Mouse (Mus musculus): ENCODE measurements around the gene Ap5b1. TPM values are rescaled to one million over a fixed set of nuclear protein-coding genes. Genes with fewer than 3 reads are reported as not detected.

The Ap5b1 gene
- total RNA-seq, 2 experiments from 2014 or later = 8.9 to 9.6 TPM

GRCm38 (mm10) chr19:5609171-5609546, 41.3 kb downstream of the Ap5b1 start:
- ATAC-seq (replicated peaks; ENCODE audit: poor library complexity) = no peak

GRCm38 (mm10) chr19:5609547-5610404, 42.0 kb downstream of the Ap5b1 start, which contains the start of gene Kat5:
Gene Kat5, minus strand, starts transcription at chr19:5610237.
- peak; percentile 82 for ATAC-seq (replicated peaks; ENCODE audit: poor library complexity)

GRCm38 (mm10) chr19:5611973-5612372, 44.1 kb downstream of the Ap5b1 start:
- no peak for ATAC-seq (replicated peaks; ENCODE audit: poor library complexity)

- peak; percentile 37; the same call in 1 of the 2 replicates for ATAC-seq (replicated peaks; ENCODE audit: poor library complexity)
Observed at GRCm38 (mm10) chr19:5612762-5613411, 45.1 kb downstream of the Ap5b1 start.

GRCm38 (mm10) chr19:5614953-5615352, 47.1 kb downstream of the Ap5b1 start:
- ATAC-seq (replicated peaks; ENCODE audit: poor library complexity) = no peak

GRCm38 (mm10) chr19:5620007-5620406, 52.2 kb downstream of the Ap5b1 start:
- no peak for ATAC-seq (replicated peaks; ENCODE audit: poor library complexity)

Other genes with a start within 250 kb of the Ap5b1 start
- gene Catsper1, start 232.3 kb upstream of the Ap5b1 start, total RNA-seq (2015) = not detected in 2 replicates
- not detected in 2 replicates for gene Catsper1, start 232.3 kb upstream of the Ap5b1 start, total RNA-seq (2017)
- gene Cst6, start 218.5 kb upstream of the Ap5b1 start, total RNA-seq (2015) = not detected in 2 replicates
- gene Cst6, start 218.5 kb upstream of the Ap5b1 start, total RNA-seq (2017) = not detected in 2 replicates
- gene Eif1ad, start 201.3 kb upstream of the Ap5b1 start, total RNA-seq (2015) = 48.9 and 54.7 TPM in 2 replicates
- 67.8 and 86.2 TPM in 2 replicates for gene Eif1ad, start 201.3 kb upstream of the Ap5b1 start, total RNA-seq (2017)
- 499 and 504 TPM in 2 replicates for gene Banf1, start 200.9 kb upstream of the Ap5b1 start, total RNA-seq (2015)
- 66.7 and 68.5 TPM in 2 replicates for gene Banf1, start 200.9 kb upstream of the Ap5b1 start, total RNA-seq (2017)
- gene Sart1, start 179.3 kb upstream of the Ap5b1 start, total RNA-seq (2015) = 65.3 and 65.9 TPM in 2 replicates
- 83.8 and 105 TPM in 2 replicates for gene Sart1, start 179.3 kb upstream of the Ap5b1 start, total RNA-seq (2017)
- gene Tsga10ip, start 165.5 kb upstream of the Ap5b1 start, total RNA-seq (2015) = not detected in 2 replicates
- gene Tsga10ip, start 165.5 kb upstream of the Ap5b1 start, total RNA-seq (2017) = 0.34 TPM in 1 of 2 replicates, not detected in the other
- 120 and 142 TPM in 2 replicates for gene Drap1, start 143.0 kb upstream of the Ap5b1 start, total RNA-seq (2015)
- gene Drap1, start 143.0 kb upstream of the Ap5b1 start, total RNA-seq (2017) = 105 and 109 TPM in 2 replicates
- gene AI837181, start 142.9 kb upstream of the Ap5b1 start, total RNA-seq (2015) = 18.4 and 18.6 TPM in 2 replicates
- 8.6 and 11.9 TPM in 2 replicates for gene AI837181, start 142.9 kb upstream of the Ap5b1 start, total RNA-seq (2017)
- 0.47 and 0.98 TPM in 2 replicates for gene Fosl1, start 120.5 kb upstream of the Ap5b1 start, total RNA-seq (2015)
- gene Fosl1, start 120.5 kb upstream of the Ap5b1 start, total RNA-seq (2017) = 1.2 TPM in 1 of 2 replicates, not detected in the other
- 0.99 and 1.2 TPM in 2 replicates for gene Ccdc85b, start 110.1 kb upstream of the Ap5b1 start, total RNA-seq (2015)
- 2.5 and 3.0 TPM in 2 replicates for gene Ccdc85b, start 110.1 kb upstream of the Ap5b1 start, total RNA-seq (2017)
- gene Fibp, start 107.4 kb upstream of the Ap5b1 start, total RNA-seq (2015) = 50.2 and 73.5 TPM in 2 replicates
- gene Fibp, start 107.4 kb upstream of the Ap5b1 start, total RNA-seq (2017) = 107 and 197 TPM in 2 replicates
- gene Ctsw, start 99.5 kb upstream of the Ap5b1 start, total RNA-seq (2015) = 0.47 and 0.83 TPM in 2 replicates
- 0.44 and 0.79 TPM in 2 replicates for gene Ctsw, start 99.5 kb upstream of the Ap5b1 start, total RNA-seq (2017)
- 0.54 TPM in 1 of 2 replicates, not detected in the other for gene Efemp2, start 94.1 kb upstream of the Ap5b1 start, total RNA-seq (2015)
- not detected in 2 replicates for gene Efemp2, start 94.1 kb upstream of the Ap5b1 start, total RNA-seq (2017)
- 20.4 and 28.8 TPM in 2 replicates for gene Mus81, start 79.6 kb upstream of the Ap5b1 start, total RNA-seq (2015)
- gene Mus81, start 79.6 kb upstream of the Ap5b1 start, total RNA-seq (2017) = 10.3 and 11.6 TPM in 2 replicates
- 1,737 and 1,793 TPM in 2 replicates for gene Cfl1, start 77.6 kb upstream of the Ap5b1 start, total RNA-seq (2015)
- 1,233 and 1,355 TPM in 2 replicates for gene Cfl1, start 77.6 kb upstream of the Ap5b1 start, total RNA-seq (2017)
- gene 1700020D05Rik, start 64.2 kb upstream of the Ap5b1 start, total RNA-seq (2015) = 0.66 and 1.7 TPM in 2 replicates
- gene 1700020D05Rik, start 64.2 kb upstream of the Ap5b1 start, total RNA-seq (2017) = 1.5 TPM in 1 of 2 replicates, not detected in the other
- 0.73 and 2.8 TPM in 2 replicates for gene Snx32, start 57.5 kb upstream of the Ap5b1 start, total RNA-seq (2015)
- gene Snx32, start 57.5 kb upstream of the Ap5b1 start, total RNA-seq (2017) = 1.7 and 1.9 TPM in 2 replicates
- gene Ovol1, start 7.4 kb upstream of the Ap5b1 start, total RNA-seq (2015) = not detected in 2 replicates
- gene Ovol1, start 7.4 kb upstream of the Ap5b1 start, total RNA-seq (2017) = not detected in 2 replicates
- 80.3 and 150 TPM in 2 replicates for gene Rnaseh2c, start 33.8 kb downstream of the Ap5b1 start, total RNA-seq (2015)
- gene Rnaseh2c, start 33.8 kb downstream of the Ap5b1 start, total RNA-seq (2017) = 83.2 and 112 TPM in 2 replicates
- 35.1 and 40.2 TPM in 2 replicates for gene Kat5, start 42.2 kb downstream of the Ap5b1 start, total RNA-seq (2015)
- gene Kat5, start 42.2 kb downstream of the Ap5b1 start, total RNA-seq (2017) = 51.8 and 60.1 TPM in 2 replicates
- gene Rela, start 69.5 kb downstream of the Ap5b1 start, total RNA-seq (2015) = 37.2 and 40.0 TPM in 2 replicates
- gene Rela, start 69.5 kb downstream of the Ap5b1 start, total RNA-seq (2017) = 36.4 and 43.2 TPM in 2 replicates
- 16.4 and 24.2 TPM in 2 replicates for gene Sipa1, start 95.7 kb downstream of the Ap5b1 start, total RNA-seq (2015)
- gene Sipa1, start 95.7 kb downstream of the Ap5b1 start, total RNA-seq (2017) = 19.2 and 24.0 TPM in 2 replicates
- gene Map3k11, start 120.7 kb downstream of the Ap5b1 start, total RNA-seq (2015) = 13.0 and 16.1 TPM in 2 replicates
- 19.2 and 22.9 TPM in 2 replicates for gene Map3k11, start 120.7 kb downstream of the Ap5b1 start, total RNA-seq (2017)
- 21.6 and 24.5 TPM in 2 replicates for gene Pcnx3, start 120.9 kb downstream of the Ap5b1 start, total RNA-seq (2015)
- 15.6 and 15.7 TPM in 2 replicates for gene Pcnx3, start 120.9 kb downstream of the Ap5b1 start, total RNA-seq (2017)
- not detected in 2 replicates for gene Kcnk7, start 136.3 kb downstream of the Ap5b1 start, total RNA-seq (2015)
- 0.14 TPM in 1 of 2 replicates, not detected in the other for gene Kcnk7, start 136.3 kb downstream of the Ap5b1 start, total RNA-seq (2017)
- gene Ehbp1l1, start 158.3 kb downstream of the Ap5b1 start, total RNA-seq (2015) = 7.9 and 8.1 TPM in 2 replicates
- 27.2 and 30.3 TPM in 2 replicates for gene Ehbp1l1, start 158.3 kb downstream of the Ap5b1 start, total RNA-seq (2017)
- gene Fam89b, start 161.6 kb downstream of the Ap5b1 start, total RNA-seq (2015) = 40.5 and 42.3 TPM in 2 replicates
- gene Fam89b, start 161.6 kb downstream of the Ap5b1 start, total RNA-seq (2017) = 20.3 and 22.9 TPM in 2 replicates
- gene Ltbp3, start 172.9 kb downstream of the Ap5b1 start, total RNA-seq (2015) = 6.1 and 7.6 TPM in 2 replicates
- 2.7 and 5.6 TPM in 2 replicates for gene Ltbp3, start 172.9 kb downstream of the Ap5b1 start, total RNA-seq (2017)
- 15.7 and 19.9 TPM in 2 replicates for gene Scyl1, start 203.4 kb downstream of the Ap5b1 start, total RNA-seq (2015)
- 23.9 and 28.2 TPM in 2 replicates for gene Scyl1, start 203.4 kb downstream of the Ap5b1 start, total RNA-seq (2017)